Mouse (Mus musculus) retina, embryonic 14.5 days (tissue): ENCODE measurements at regions not wholly inside any gene's neighbourhood (a gene's known extent, or its start where the extent isn't known, plus 50 kb on each side); places are given as distances from the start of the nearest gene placed in this dataset.

ENCODE experiments used
- DNase-seq: peaks from one replicate; pipeline ENCODE4 v3.0.0-alpha.2; 2015; ENCODE audit warnings: low spot score

DNA sequence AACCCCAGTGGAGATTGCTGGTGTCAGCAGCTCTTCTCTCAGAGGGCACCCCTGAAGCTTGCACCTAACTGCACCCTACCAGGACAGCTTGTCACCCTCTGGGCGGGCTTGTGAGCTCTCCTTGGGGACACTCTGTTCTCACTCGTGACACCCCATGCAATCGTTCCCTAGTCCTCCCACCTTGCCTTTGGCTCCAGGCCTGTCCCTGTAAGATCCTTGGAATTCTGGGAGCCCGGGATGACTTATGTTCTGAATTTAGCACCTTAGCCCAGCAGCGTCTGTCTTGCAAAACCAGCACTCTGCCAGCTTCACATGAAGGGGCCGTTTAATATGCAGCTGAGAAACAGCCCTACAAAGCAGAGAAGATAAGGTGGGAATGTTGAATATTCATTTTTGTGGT is 257.7 kb upstream of the 4930535I16Rik start:
- DNase-seq: no peak

DNA sequence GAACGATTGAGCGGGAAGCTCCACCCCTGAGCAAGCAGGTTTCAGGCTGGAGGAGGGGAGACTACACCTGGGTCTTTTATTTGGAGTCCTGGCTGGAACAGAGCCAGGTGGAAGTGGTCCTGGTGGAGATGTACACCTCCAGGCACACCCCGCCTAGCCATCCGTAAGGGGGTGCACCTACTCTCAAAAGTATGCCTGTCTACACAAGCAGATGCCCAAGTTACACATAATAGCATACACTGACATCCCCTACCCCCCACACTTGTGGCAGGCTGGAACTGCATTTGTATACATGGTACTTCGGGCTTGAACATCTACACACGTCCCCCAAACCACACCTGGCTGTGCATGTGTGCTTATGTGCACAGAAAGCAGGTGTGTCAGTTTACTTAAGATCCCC is 236.8 kb upstream of the 4930535I16Rik start:
- DNase-seq: no peak

DNA sequence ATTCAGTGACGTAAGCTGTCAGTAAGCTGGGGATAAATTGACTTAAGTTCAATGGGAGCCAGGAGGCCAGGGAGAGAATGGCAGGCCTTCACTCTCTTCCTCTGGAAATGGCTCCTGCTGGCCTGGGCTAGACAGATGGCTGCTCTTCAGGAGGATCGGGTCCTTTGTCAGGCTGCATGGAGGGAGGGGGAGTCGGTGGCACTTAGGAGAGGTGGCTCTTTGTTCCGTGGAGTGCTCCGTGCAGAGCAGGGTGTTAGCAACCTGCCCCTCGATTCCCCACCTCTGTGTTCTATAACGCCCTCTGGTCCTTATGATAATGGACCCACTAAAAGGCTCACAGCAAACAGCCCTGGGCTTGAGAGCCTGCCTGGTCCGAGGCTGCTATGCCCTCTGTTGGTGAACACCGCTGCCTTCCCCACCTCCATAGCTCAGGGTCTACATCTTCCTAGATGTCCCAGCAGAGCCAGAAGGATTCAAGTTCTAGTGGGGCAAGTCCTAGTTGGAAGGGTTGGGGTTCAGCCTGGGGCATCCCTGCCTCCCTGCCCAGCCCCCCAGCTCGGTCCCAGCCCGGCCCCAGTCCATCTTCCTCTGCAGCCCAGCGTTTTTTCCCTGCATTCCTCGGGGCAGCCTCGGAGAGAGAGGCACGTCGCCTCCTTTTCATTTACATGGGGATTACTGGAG is 232.1 kb upstream of the 4930535I16Rik start:
- peak; percentile 68 for DNase-seq

DNA sequence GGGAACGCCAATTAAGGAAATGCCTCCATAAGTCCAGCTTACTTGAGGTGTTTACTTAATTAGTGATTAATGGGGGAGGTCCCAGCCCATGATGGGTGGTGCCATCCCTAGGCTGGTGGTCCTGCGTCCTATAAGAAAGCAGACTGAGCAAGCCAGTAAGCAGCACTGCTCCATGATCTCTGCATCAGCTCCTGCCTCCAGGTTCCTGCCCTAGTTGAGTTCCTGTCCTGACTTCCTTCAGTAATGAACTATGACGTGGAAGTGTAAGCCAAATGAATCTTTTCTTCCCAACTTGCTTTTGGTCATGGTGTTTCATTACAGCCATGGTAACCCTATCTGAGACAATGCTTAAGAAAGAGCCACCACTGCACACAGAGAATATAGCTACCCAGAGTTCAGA is 231.2 kb upstream of the 4930535I16Rik start:
- DNase-seq: no peak

DNA sequence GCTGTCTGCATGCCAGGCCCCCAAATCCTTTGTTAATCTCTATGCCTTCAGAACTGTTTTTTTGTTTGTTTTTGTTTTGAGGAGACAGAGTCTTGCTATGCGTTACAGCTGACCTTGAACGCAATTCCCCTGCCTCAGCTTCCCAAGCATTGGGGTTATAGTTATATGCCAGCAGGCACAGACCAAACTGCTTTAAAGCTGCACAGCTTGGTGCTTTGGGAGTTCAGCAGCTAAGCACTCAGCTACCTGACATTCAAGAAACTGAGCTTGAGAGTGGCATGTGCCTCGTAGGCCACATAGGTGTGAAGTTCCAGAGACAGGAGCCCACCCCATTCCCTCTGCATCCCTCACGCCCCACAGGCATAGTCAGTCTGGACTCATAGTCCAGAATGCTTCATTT is 229.5 kb upstream of the 4930535I16Rik start:
- no peak for DNase-seq

DNA sequence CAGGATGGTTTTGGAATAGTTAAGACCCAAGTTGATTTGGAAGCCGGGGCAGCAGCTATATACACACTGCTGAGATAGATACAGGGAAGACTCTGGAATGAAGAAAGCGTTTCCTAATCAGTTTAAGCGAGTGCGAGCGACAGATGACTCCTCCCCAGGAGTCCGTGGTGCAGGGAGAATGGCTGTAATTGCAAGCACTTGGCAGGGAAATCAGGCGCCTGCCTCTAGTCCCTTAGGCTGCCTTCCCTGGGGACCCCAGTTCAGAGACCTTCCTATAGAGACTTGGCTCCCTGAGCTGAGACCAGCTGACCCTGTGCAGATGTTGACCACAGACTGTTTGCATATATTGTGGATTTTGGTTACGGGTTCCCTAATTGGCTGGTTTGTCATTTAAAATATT is 228.3 kb upstream of the 4930535I16Rik start:
- DNase-seq: no peak

DNA sequence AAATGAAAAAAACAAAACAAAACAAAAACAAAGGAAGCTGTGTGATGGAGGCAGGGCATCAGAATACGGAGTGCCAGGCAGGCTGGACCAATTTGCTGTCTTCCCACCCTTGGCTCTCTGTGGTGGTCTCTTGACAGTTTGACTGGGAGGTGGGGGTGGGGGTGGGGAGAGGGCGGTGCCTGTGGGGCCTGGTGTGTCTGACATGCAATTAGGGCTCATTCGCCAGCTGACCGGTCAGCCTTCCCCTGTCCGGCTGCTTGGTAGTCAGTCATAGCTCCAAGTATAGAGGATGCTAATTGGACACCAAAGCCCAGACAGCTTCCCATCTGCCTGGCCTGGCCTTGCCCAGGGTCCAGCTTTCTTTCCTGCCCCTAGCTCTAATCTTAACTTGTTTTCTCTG is 225.8 kb upstream of the 4930535I16Rik start:
- peak; percentile 51 for DNase-seq

DNA sequence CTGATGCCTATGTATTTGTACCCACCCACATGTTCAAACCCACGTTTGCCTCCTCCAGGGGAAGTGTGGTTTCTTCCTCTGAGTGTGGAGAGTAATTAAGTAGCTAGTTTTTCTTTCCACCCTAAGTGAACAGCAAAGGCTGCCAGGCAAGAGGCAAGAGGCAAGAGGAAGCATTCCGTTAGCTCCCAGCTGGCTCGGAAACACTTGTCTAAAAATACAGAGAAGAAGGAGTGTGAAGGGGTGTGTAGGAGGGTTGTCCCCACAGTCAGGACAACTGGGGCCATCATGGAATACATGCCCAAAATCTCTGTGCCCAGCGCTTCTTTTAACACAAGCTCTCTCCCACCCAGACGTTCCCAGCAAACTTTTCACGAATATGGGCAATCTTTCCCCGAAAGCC is 225.4 kb upstream of the 4930535I16Rik start:
- no peak for DNase-seq

DNA sequence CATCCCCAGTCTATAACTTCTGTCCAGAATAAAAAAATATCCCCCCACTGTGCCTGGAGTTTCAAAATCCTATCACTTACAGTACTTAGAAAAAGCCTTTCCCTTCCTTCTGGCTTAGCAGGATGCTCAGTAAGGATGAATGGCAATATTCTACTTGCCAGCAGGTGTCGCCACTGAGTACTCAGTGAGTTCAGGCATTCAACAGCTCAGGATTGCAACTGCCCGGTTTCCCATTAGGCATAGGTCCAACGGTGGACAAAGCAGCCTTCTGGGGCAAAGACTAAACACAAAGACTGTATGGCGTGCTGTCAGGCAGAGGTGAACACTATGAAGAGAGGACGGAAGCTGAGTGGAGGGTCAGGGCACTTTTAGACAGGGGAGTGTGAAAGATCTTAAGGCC is 224.3 kb upstream of the 4930535I16Rik start:
- DNase-seq: peak; percentile 97

DNA sequence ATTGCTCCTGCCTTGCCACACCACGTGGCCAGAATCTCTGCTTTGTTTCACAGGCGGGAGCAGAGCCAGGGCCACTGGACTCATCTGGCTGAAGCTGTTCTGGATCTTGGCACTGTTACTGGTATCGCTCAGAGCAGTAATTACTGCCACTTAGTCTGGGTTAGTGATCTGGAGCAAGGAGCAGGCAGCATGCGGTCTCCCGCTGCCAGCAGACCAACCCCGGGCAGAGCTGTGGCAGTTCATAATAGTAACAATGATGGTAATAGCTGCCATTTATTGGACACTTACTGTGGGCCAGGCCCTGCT is 217.3 kb upstream of the 4930535I16Rik start:
- DNase-seq: no peak

DNA sequence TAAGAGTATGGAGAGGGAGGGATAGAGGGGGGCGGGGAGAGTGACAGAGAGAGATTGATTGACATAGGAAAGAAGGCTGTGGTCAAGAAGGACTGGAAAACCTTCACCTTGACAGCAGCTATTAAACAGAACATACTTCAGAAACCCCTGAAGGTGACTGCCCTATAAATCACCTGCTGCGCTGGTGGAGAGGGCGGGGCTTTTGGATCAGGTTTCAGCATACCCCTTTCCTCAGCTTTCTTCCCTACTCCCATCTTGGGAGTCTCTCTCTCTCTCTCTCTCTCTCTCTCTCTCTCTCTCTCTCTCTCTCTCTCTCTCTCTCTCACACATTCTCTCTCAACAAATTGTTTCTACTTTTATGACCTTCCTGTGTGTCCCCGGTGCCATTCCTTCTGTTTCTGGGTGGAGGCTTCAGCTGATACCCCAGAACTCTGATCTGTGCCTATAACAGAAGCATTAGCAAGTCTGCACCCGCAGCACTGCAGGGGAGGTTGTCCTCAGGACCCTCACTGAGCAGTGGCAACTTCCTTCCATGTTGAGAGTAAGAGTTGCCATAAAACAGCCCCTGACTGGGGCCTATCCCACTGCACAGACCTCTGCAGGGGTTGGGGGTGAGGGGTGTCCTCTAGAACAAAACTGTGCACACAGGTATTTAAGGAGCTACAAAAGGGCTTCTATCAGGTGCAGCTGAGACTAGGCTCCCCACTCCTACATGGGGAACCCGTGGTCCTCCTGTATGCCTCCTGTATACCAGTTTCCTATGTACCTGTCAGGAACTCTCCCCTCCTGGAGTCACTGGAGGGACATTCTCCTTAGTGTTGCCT is 216.7 kb upstream of the 4930535I16Rik start:
- DNase-seq: no peak

DNA sequence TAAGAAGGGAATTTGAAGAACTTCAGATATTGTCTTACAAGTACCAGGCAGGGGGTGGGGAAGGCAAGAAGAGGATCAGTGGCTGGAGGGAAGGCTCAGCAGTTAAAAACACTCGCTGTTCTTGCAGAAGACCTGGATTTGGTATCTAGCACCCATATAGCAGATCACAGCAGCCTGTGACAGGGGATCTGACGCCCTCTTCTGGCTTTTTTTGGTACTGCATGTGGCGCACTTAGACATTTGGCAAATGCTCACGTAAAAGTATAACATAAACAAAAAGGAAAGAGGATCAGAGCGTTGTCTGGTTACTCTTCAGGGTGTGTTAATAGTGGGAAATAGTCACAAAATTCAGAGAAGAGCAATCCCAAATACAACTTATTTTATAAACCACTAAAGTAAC is 213.1 kb upstream of the 4930535I16Rik start:
- no peak for DNase-seq

DNA sequence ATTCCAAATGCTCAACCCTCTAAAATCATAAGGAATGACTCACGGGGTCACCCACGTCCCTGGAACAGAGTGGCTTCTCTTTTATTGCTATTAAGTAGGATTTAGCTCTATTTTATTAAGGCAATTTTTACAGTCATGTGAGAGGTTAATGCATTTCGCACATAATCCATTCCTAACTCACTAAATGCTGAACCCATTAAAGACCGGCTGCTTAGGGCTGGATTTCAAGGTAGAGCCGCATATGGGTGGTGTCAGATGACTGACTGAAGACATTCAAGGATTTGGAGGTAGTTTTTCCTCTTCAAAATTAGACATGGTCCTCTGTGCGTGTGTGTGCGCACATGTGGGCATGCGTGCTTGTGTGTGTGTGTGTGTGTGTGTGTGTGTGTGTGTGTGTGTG is 208.4 kb upstream of the 4930535I16Rik start:
- no peak for DNase-seq

DNA sequence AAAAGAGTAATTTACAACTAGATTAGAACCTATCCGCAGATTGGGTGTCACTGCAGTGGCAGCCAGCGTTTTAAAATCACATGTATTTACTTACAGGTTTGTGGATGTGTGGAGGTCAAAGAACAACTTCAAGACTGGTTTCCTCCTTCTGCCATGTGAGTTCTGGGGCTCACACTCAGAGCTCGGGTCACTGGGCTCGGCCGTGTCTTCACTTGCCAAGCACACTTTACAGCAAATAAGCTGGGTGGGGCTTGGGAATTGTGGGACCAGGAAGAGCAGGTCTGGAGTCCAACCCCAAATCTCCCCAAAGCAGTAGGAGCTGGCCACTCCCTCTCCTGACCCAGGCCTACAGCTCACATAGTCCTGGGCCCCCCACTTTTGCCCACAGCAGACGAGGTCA is 202.5 kb upstream of the 4930535I16Rik start:
- DNase-seq: no peak

DNA sequence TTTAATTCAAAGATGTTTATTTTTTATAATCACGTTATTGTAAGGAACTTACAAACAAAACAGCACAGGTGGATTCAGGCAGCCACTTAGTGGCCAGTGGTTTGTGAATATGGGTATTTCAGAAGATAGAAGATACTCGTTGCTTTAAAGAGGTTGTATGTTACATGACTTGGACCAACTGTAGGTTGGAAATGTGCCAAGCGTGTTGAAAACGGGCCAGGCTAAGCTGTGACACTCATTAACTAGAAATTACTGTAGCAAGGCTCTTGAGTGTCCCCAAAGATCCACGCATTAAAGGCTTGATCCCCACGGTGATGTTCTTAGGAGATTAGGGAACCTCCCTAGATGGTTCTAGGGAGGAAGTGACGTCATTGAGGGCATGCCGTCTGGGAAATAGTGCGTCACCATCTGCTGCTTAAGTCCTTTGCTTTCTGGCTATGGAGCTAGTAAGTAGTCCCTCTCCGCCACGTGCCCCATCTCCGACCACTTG is 196.1 kb upstream of the 4930535I16Rik start:
- DNase-seq: no peak

DNA sequence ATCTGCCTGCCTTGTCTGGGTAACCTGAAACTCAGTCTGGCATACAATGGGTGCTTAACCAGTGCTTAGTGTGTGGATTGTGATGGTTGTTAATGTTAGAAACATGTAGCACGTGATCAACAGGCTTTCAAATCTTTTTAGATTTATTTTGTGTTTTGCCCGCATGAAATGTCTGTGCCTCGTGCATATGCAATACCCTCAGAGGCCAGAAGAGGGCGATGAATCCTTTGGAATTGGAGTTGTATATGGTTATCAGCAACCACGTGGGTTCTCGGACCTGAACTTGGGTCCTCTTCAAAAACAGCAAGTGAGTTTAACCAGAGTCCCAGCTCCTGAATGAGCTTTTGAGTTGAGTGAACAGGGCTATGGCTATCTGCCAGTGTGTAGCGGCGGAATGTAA is 192.9 kb upstream of the 4930535I16Rik start:
- no peak for DNase-seq

DNA sequence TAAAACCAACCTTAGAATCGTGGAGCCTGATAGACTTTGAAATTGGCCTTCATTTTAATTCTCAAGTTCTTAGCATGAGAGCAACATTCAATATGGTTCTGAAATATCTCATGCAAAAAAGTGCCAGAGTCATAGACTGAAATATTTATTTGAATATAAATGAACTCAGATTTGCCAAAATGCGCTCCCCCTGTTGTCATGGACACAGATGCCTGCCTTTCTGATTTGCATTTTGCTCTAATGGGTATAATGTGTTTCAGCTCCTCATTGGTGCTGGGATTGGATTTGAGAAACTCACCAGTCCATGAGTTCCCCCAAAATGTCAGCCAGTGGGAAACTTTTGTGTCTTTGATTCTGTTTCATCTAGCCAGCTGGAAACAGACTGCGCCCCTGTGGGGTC is 191.5 kb upstream of the 4930535I16Rik start:
- DNase-seq: no peak

DNA sequence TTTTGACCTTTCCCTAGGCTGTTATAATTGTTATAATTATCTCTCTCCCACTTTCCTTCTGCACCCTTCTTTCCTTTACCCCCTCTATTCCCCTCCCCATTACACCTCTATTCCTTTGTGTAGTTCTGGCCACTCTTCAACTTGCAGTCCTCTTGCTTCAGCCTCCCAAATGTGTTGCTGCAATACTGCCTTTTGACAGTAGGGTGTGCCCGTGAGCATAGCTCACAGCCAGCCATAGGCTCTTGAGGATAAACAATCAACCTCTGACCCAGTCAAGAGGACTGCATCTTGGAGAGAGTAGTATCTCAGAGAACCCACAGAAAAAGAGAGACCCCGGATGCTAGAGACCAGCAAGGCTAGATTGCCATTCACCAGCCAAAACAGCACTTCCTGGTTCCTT is 184.9 kb upstream of the 4930535I16Rik start:
- no peak for DNase-seq

DNA sequence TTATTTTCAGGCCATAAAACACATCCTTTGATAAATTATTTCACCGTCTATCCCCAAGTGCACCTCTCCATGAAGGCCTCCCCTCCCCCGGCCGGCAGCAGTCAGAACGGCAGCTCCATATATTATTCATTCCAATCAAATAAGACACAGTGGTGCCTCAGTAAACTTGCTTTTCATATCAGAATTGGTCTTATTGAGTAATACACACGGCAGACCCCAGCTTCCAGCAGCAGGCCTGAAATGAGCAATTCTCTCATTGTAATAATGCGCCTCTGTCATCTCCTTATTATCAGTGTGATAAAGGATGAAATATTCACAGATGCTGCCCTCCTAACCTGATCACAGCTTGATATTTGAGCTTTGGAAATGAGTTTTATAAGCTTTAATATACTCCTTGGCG is 169.0 kb upstream of the 4930535I16Rik start:
- no peak for DNase-seq

DNA sequence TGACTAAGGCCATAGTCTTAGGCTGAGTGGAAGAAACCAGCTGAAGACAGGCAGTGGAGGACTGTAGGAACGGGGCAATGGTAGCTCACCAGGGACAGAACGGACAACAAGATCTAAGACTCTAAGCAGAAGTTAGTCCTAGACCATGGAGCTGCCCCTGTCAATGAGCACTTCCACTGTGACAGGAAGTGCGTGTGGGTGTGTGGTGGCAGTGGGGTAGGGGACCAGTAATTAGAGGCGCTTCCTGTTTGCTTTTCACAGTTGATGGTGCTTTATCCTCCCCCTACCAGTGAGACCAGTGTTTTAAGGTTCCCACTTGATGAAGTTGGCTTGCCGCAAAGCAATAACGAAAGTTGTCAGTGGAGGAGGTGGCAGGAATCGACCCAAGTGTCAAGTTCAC is 168.4 kb upstream of the 4930535I16Rik start:
- no peak for DNase-seq

DNA sequence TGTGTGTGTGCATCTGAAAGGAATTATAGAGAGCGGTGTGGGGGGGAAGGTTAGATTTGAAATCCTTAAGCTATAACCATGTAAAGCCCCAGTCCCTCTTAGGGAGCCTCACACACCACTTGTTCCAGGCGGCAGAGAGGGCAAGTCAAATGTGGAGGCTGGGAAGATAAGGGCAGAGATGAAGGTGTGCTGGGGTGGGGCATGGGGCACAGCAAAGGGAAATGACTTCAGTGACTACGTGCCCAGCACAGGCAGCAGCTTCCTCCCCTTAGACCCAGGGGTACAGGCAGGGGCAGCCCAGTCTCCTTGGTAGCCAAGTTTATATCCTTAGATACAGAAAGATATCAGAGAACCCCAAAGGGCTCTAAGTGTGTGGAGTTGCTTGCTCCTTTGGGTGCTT is 161.8 kb upstream of the 4930535I16Rik start:
- DNase-seq: no peak

DNA sequence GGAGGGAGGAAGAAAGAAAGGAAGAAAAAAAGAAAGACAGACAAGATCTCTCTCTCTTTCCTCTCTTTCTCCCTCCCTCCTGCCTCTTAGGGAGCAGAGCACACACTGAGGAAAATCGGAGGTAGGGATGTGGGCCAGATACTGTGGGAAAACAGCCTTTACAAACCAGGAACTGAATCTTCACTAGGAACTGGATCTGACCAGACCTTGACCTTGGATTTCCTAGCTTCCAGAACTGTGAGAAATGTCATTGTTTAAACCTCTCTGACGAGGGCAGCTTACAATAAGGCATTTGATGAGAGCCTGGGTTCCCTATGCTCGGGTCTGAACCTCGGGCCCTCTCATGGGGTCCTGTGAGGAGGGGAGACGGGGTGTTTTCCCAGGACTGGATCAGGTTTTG is 157.7 kb upstream of the 4930535I16Rik start:
- DNase-seq: no peak

DNA sequence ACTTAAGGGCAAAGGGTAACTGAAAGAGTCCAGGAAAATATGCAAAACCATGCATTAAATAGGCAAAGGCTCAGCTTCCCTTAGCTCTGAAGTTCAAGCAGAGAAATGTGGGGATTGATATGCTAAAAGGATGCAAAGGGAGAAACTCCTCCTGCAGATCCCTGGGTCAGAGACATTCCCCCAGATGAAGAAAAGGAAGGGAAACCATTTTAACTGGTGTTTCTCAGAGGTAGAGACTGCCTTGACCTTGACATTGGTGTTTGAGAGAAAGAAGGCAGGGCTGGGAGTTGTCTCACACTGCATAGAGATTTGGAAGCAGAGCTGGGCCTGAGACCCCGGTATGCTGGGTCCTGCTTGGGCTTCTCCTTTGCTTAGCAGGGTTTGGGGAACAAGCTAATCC is 155.8 kb upstream of the 4930535I16Rik start:
- no peak for DNase-seq

DNA sequence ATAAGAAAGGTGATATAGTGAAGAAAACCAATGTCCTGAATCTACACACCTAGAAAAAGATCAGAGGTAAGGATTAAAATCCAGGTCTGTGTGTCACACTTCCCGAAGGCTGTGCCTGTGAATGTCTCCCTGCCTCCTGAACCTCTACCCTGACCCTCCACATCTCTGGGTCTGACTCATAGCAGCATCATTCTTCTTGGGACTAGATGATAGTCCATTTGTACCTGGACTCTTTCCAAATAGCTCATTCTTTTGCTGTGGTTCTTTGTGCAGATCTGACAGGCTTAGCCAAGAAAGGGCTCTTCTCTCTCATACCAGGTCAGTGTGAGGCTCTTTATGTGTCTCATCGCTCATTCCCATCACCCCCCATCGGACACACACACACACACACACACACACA is 146.8 kb upstream of the 4930535I16Rik start:
- DNase-seq: no peak
